Mouse (Mus musculus): ENCODE data around the gene Ctxn1.
A peak's percentile ranks its signal among the peaks of the same experiment; 100 is the strongest.
"Not testable (repeated sequence)": the region's sequence is repeated elsewhere in the genome, so short reads cannot be mapped to it uniquely, and the experiment has no call there.

The Ctxn1 gene

DNA sequence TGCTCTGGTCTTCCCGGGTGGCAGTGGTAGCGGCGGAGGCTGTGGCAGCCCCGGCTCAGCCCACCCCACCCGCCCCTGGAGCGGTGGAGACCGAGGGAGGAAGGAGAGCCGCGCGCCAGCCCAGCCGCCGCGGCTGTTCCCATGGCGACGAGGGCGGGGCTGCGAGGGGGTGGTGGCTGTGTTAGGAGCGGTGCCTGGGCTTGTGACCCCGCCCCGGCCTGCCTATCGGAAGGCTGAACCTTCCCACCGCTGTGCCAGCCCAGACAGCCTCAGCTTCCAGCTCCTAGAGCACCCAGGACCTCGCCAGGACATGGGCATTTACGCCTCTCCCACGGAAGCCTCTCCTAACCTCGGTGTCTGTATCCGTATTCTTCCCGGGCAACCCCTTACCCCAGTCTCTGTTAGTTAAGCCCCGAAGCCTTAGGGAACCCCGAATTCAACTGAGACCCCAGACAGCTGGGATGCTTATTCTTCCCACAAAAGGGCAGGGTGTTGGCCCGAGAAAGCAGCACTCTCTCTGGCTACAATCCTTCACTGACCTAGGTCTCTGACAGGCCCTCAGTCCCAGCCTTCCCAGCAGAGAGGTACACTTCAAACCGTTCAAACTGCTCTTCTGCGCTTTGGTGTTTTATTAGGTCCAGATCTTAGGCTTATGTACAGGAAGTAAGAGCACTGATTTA lies at the start of gene Ctxn1:
Gene Ctxn1, minus strand, starts transcription at position 150 of the 680 bp plus-strand sequence.
- DNase-seq (ENCODE audit: low spot score) = peak; percentile 91

DNA sequence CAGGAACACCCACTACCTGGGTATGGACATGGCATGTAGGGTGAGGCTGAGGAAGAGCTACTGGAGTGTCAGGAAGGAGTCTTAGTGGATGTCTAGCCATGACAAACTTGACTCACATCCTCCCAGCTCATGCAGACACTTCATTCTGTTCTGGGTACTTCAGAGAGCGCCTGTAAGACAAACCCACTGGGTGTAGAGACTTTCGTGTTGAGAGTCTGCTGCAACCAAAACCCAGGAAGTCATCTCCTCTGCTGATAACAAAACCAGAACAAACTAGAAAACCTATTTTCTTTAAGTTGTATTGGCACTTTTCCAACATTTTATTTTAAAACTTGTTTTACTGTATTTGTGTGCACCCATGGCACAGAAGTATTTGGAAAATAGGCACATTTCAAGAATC lies 46.8 kb upstream of the Ctxn1 start:
- no peak for DNase-seq (ENCODE audit: low spot score)

DNA sequence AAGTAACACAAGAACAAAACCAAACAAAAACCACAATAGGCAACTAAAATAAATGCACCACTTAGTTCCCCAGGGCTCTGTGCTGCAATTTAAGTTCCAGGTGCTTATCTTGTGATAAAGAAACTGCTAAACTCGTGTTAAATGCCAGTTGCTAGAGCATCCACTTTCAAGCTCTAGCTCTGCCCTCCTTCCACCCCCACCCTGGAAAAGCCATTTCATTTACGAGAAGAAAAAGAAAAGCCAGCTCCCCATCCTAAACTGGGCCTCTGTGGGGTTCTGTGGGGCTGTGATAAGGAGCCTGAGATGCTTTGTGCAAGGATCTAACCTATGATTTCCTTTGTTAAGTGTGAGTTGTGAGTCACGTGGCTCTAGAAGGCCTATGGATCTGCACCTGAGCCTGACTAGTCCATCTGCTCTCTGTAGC lies 45.1 kb upstream of the Ctxn1 start:
- DNase-seq (ENCODE audit: low spot score) = no peak

DNA sequence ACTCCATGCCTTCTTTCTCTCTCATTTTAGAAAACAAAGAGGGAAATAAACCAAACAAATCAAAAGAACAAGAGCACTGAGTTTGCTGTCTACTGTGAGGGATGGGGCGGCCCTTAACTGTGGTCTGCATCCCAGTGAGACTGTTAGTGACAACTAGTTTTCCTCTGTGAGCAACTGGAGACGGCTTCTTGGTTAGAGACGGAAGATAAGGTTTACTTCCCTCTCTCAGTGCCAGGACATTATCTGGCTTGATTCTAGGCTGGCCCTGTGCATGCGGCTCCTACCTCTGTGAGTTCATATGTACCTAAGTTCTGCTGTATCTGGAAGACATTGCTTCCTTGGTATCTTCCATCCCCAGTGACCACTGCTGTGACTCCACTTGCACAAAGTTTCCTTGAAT lies 38.7 kb upstream of the Ctxn1 start:
- DNase-seq (ENCODE audit: low spot score) = no peak

DNA sequence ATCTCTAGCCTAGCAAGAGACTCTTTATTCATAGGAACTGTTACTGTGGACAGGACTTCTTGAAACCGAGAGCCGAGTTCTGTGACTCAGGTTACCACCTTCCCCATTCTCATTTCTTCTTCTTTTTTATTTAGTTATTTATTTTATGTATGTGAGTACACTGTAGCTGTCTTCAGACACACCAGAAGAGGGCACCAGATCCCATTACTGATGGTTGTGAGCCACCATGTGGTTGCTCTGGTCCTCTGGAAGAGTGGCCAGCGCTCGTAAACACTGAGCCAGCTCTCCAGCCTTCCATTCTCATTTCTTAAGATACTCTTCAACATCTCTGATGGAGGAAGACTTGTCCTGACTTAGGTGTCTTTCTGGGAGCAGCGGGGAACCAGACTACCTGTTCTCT lies 33.7 kb upstream of the Ctxn1 start:
- no peak for DNase-seq (ENCODE audit: low spot score)

DNA sequence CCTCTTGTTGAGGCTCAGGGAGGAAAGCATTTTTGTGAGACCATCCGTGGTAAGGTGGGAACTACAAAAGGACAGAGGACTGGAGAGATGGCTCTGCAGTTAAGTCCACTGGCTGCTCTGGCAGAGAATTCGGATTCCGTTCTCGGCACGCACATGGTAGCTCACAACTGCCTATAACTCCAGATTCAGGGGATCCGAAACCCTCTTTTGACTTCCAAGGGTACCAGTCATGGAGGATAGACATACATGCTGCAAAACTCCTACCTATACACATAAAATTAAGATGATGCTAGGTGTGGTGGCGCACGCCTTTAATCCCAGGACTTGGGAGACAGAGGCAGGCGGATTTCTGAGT lies 17.0 kb upstream of the Ctxn1 start:
- DNase-seq (ENCODE audit: low spot score) = no peak

DNA sequence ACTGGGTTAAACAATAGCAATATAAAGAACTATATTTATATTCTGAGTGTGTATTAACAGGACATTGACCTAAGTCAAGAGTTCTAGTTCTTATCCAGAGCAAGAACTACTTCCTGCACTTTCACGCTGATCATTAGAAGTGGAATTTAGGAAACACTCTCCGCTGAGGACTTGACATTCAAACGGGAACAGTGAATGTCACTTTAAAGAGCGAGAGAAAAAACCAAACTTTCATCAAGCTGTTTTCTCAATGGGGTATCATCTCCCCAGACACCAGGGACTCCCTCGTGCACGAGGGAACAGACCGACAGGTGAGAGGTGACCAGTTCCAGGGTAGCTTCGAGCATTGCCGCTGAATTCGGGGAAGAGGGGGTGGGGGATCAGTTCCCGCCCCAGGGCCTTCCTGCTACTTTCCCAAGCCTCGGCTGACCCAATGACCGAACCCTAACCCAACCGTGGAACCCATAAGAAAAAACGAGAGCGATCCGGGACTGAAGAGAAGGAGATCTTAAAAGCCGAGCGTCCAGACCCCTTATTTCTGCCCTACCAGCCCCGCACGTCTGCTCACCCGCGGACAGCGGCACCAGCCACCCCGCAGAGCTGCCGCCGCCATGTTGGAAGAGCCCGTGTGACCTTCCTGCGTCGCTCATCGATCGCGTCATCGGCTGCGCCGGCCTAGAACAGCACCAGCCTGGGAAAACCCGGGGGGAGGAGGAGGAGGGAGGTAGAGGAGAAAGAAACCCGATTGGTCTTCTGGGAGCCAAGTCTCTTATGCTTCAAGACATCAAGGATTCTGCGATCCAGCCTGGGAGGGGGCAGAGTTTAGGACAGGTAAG lies 16.4 kb upstream of the Ctxn1 start, which contains the start of gene Timm44:
Gene Timm44, minus strand, starts transcription at position 639 of the 836 bp plus-strand sequence.
- peak; percentile 96 for DNase-seq (ENCODE audit: low spot score)

DNA sequence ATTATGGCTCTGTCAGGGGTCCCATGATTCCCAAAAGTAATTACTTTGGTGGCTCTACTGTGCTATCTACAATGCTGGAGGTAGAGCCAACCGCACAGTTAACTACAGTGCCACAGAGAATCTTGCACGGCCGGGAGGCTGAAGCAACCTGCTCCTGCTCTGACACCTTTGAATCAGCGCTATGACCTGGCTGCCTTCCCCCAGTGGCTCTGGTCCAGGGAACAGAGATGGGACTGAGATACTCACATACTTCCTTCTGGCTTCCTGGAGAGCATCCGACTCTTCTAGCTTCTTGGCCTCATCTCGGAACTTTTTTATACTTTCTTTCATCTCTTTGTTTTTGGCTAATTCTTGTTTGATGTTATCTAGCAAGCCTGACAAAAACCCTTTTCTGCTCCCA lies 10.5 kb upstream of the Ctxn1 start:
- DNase-seq (ENCODE audit: low spot score) = no peak

DNA sequence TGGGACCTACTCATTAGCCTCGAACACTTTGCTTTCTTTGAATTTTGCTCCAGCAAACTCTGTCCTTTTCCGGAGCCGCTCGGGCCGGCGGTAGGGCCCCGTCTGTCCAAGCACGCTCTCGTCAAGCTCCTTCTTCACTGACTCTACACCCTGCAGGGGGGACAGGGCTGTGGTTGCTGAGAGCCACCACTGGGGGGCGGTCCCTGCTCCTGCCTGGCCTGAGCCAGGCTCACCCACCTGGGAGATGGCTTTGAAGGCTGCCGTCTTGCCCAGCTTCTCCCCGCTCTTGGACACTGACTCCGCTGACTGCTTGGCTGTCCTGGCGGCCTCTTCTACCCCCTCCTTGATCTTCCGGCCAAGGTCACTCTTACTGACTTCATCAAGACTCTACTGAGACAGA lies 8.6 kb upstream of the Ctxn1 start:
- DNase-seq (ENCODE audit: low spot score) = no peak

DNA sequence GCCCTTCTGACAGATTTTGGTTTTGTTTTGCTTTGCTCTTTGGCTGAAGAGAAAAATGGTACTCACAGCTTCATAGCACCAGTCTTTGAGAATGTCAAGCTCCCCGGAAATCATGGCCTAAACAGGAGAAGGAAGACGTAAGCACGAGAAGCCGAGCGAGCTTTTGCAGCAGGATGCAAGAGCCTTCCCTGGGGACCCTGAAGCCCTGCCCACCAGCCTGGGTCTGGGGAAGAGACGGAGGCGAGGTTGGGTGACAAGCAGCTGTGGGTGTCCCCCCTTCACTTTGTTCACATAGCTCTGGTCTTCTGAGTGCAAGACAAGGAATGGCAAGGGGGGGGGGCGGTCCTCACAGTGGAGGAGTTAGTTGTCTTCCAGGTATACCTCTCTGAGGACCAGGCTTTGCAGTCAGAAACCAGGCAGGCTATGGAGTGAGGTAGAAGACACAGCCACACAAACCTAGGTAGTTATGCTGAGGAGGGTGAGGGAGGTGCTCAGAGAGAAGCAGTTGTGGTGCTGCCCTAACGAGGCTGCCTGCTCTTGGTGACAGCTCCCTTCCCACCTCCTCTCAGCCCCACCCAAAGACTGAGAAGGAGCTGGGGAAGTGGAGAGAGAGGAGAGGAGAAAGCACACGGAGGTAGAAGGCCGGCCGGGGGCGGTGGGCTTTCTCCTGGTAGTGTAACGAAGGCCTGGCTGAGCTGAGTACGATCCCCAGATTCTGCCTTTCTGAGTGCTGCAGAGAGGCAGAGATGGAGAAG lies 6.3 kb upstream of the Ctxn1 start:
- DNase-seq (ENCODE audit: low spot score) = no peak

DNA sequence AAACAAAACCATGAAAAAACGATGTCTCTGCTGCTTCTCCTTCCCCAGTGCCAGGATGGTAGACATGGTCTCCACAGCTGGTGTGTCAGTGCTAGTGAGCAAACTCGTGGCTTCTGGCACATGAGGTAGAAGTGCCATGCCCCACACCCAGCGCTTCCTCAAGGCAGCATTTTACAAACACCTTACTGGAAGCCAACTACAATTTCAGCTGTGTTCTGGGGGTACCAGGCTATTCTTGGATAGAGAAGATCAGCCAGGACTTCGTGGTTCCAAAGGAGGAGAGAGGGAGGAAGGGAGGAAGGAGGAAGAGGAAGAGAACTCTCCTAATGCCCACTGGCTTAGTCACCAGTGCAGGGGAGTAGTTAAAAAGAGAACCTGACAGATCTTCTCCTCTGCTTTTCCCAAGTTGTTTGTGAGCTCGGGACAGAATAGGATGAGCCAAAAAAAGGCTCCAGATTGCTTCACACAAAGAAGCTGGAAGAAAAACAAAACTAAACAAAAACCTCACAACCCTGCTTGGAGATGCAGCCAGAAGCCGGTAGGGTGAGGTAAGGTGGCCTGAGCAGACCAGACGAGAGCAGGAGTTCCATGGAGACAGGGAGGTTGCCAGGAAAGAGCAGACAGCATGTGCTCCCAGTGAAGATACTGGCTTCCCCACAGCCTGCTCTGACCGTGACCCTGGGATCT lies 4.2 kb upstream of the Ctxn1 start:
- peak; percentile 60 for DNase-seq (ENCODE audit: low spot score)

DNA sequence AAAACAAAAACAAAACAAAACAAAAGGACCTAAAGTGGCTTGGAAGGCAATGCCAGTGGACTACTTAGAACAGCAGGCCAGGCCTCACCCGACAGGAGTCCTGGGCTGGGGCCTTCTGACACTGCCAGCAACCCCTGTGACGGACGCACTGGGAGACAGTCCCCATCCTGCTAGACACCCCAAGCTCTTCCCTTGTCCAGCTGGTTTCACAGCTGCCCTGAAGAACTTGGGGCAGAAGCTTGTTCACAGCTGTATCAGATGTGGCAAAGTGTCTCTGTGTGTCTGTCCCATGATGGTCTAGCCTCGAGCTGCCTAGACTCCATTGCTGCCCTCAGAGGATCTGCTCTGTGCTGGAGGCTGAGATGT lies 714 bp upstream of the Ctxn1 start:
- DNase-seq (ENCODE audit: low spot score) = no peak

DNA sequence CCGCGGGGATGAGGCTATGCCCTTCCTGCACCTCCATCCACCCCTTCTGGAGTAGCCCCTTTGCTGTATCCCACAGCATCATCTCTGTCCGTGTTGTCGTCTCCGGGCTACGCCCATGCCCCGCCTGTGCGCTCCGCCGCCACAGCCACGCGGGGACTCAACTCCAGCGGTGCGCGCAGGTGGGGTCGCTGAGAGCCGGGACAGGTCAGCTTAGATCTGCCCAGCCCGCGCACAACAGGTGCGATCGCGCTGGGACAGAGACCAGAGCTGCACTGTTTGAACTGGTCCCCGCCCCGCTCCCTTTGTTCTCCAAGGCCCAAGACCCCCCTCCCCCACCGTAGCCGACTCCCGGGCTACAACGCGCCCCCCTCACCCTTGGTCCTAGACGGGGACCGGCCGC lies 396 bp downstream of the Ctxn1 start:
- no peak for DNase-seq (ENCODE audit: low spot score)

DNA sequence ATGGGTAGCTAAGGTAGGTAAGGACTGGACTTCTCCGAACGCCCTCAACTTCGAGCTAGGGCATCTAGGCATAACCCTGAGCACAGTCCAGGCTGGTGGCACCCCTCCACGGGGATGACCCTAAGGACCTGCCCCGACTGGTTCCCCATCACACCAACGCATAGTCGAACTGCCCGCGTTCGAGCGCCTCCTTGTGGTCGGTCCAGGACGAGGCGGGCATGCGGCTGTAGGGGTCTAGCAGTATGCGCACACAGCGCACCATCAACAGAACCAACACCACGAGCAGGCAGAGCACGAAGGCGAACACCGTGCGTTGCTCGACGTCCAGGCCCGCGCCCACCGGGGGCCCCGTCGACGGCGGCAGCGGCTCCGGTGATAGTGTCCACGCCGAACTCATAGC lies 841 bp downstream of the Ctxn1 start:
- peak; percentile 60 for DNase-seq (ENCODE audit: low spot score)

DNA sequence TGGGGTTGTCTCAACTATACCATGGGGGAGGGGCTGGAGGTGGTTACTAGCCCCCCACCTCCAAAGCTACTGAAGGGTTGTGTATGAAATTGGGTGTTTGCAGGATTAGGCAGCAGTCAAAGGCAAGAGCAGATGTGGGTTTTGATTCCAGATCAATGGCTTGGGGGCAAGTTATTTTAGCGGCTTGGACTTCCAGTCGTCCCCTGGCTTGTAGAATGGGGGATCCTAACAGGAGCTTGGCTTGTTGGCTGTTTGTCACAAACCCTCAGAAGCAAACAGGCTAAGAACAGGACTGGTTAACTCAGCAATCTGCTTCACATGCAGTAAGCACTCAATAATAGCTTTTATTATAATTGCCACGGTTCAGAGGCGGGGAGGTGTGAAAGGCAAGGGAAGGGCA lies 1.7 kb downstream of the Ctxn1 start:
- no peak for DNase-seq (ENCODE audit: low spot score)

DNA sequence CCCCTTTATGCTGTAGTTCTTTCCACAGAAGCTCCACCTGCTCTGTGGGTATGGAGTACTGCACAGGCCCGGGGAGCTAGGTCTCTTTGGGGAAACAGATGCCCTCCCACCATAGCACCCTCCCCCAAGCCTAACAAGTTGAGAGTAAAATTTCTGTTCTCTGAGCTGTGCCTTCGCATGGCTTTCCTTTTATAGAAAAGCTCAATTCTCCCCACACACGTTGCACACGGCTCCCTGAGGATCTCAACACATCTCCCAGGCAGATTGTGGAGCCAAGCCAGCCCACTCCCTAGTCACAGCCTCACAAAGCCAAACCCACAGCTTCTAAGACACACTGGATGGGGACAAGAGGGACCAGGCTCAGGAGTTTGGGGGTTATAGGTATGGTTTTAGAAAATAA lies 2.2 kb downstream of the Ctxn1 start:
- DNase-seq (ENCODE audit: low spot score) = no peak

DNA sequence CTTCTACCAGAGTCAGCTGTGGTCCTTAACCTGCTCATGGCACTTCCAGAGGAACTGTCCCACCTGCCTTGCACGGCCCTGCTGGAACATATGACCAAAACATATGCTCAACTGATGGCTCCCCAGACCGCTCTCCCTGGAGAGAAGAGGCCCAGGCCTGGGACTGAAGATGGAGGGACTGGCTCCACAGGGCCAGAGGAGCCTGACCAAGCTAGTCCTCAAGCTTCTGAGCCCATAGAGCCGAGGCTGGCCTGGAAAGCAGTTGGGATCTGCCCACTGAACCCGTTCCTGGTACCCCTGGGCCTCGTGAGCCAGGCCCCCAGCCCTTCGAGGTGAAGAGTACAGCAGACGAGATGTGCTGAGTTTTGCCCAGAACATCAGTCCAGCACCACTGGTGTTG lies 3.6 kb downstream of the Ctxn1 start:
- not testable (repeated sequence) for DNase-seq (ENCODE audit: low spot score)

DNA sequence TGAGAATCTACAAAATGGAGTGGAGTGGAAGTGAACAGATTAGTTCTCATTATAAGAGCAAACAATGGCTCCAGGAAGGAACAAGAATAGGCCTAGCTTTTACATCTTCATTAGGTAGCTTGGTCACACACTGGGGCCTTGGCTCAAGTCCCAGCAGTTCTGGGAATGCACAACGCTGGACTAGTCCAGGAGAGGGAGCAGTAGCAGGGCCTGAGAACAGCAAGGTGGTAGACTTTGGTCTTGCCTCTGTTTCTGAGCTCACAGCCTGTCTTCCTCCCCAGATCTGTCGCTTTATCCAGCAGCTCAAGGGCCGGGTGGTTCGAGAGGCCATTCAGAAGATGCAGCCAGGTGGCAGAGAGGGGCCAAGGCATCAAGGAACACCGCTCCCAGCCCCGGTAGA lies 5.1 kb downstream of the Ctxn1 start:
- DNase-seq (ENCODE audit: low spot score) = peak; percentile 91

DNA sequence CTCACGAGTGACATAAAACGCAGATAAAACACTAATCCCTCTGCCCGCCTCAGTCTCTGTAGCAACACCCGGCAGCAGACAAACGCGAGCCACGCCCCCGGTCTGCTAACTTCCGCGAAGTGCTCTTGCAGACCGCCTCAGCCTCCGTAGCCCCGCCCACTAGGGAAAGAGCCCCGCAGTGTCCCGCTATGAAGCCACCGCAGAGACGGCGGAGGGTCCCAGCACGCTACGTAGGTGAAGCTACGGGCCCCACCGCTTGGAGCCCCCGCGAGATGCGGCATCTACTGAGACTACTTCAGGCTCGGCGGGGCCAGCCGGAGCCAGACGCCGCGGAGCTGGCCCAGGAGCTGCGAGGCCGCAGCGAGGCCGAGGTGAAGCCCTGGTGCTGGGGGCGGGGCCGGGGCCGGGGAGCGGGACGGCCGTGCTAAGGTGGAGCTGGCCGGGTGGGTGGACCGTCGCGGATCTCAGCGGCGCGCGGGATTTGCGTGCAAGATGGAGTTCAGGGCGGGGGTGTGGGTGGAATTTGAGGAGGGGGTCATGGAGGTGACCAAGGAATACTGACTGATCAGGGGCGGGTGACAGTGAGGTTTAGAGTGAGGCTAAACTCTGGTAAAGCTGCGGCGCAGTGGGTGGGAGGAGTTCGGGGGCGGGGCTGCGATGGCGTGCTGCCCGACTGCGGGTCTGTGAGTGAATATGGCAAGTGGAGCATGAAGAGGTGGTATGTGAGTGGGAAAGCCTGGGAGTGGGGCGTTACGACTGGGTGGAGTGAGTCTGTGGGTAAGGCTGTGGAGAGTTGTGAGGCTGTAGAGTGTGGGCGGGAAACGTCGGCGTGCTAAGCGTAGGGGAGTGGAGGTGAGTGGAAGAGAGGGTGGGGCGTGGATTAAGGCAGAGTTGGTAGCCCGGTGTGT lies 5.9 kb downstream of the Ctxn1 start, which contains the start of gene Snapc2:
Gene Snapc2, plus strand, starts transcription at position 147 of the 908 bp plus-strand sequence.
- peak; percentile 98 for DNase-seq (ENCODE audit: low spot score)

DNA sequence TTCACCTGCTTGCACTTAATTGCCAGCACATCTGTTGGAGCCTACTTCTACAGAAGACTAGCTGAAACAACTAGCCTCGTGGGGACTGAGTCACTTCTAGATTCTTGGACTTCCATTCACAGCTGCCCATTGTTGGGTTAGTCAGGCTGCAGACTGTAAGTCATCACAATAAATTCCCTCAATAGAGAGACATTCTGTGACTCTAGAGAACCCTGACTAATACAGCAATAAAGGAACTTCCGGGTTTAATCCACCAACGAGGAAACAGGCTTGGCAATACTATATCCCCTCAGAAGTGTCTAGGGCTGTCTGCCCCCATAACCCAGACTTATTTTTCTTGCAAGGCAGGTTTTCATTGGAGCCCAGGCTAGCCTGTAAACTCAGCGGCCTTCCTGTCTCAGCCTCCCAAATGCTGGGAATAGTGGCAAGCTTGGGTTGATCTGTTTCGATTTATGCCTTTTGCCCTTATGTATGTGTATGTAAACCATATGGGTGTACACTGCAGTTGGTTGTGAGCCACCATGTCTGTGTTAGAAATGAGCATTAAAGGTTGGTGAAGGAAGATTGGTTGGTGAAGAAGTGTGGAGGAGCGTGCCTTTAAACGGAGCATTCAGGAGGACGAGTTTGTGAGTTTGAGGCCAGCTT lies 6.8 kb downstream of the Ctxn1 start:
- no peak for DNase-seq (ENCODE audit: low spot score)
